Mouse (Mus musculus) adipocyte (in vitro differentiated cells): ENCODE measurements at regions not wholly inside any gene's neighbourhood (a gene's known extent, or its start where the extent isn't known, plus 50 kb on each side); places are given as distances from the start of the nearest gene placed in this dataset.

Experiments used
- DNase-seq: peaks from one replicate; pipeline ENCODE4 v3.0.0-alpha.2; 2016; ENCODE audit warnings: low spot score

DNA sequence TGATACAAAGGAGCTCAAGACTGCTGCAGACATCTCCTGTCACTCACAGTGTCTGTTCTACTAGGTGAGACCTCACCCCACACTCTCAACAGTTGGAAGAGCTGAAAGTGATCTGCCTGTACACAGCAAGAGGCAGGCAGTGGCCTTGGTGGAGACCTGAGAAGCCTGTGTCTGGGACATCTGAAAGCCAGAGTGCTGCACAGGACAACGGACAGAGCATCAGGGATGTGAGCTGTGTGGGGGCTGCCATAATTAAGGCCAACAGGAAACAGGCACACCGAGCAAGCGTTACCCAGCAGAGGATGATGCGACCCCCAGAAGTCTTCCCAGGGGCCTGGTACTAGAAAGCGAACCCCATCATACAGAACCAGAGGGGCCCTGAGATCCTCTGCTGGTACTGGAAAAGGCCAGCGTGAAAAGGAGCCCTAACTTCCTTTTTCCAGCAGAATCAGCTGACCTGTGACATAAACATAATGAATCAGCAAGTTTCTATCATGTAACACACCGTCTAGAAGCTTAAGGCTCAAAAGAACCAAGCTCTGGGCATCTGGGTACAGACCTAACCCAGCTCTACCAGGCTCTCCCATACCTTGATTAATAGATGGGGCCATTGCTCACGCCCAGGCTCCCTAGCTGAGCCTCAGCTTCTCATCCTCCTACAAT lies 105.7 kb downstream of the Plxna1 start:
- no peak for DNase-seq

- DNase-seq: no peak
Measured at GRCm38 (mm10) chr6:89257416-89257815, 105.0 kb downstream of the Plxna1 start.

DNA sequence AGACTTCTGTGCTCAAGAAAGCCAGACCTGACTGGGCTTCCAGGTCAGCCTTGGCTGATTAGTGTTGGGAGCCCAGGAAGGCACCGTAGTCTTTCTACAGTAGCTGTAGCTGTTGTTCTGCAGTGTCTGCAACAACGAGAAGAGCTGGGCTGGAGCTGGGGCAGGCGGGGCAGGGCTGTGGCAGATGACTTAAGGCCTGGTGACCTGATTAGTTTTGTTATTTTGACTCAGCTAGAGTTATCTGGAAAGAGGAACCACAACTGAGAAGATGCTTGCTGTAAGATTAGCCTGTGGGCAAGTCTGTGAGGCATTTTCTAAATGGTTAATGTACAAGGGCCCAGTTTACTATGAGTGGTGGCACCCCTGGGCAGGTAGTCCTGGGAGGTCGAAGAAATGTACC lies 104.3 kb downstream of the Plxna1 start:
- no peak for DNase-seq

DNA sequence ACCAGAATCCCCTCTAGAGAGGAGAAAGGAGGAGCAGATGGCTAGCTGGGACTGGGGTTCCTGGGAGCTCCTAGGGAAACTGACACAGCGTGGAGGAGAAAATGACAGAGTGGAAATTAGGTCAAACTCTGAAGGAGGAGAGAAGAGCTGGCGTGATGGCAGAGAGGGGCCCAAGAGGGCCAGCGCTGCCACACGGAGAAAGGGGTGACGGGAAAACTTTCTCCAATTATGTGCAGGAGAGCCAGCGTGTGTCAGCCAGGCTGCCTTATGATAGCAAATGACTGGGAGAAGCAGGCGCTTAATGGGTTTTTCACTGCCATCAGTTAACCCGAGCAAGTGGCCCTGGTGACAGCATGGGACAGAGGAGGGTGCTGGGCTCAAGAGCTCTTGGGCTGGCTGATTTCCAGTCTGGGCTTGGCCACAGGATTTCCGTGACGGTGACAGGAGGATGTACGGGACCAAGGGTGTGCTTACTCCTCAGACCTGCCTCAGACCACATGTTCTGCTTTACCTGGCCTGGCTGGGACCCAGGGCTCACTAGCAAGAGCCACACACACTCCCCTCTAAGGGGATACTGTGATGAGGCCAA lies 102.9 kb downstream of the Plxna1 start:
- no peak for DNase-seq

- no peak for DNase-seq
Measured at GRCm38 (mm10) chr6:89262958-89263357, 99.5 kb downstream of the Plxna1 start.

DNA sequence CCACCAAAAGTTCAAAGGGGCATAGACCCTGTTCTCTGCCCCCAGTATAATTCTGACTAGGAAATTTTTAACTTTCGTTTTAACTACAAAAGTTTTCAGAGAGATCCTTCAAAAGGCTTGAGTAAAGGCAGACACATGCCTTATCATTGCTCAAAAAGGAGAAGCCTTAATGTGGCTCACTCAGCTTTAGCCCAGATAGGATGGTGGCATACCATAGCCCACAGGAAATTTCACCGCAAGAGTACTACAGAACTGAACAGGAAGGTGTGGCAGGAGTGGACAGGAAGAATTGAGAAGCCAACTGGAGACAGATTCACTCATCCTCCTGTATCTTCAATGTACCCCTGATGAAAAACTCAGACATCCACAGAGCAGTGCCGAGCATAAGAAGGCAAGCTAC lies 97.1 kb downstream of the Plxna1 start:
- no peak for DNase-seq
